Mouse (Mus musculus) lung, embryonic 16.5 days (tissue): ENCODE data around the gene Lrrc39. TPM values are rescaled to one million over a fixed set of nuclear protein-coding genes. Genes with fewer than 3 reads are reported as not detected.
A peak's percentile ranks its signal among the peaks of the same experiment; 100 is the strongest.

ENCODE experiments used
- ATAC-seq: fragments of 200-750 bp; cut with Nextera tagmentation; 2 replicates; pipeline ENCODE4 v1.8.0; 2017; ENCODE audit warnings: low read depth, mild to moderate bottlenecking, moderate library complexity
- H3K27ac ChIP-seq: fragments of 300-500 bp; sonication (generic); 2 replicates; pipeline ENCODE4 v1.5.1; 2014; ENCODE audit warnings: mild to moderate bottlenecking, control low read depth, low read length
- H3K27me3 ChIP-seq: fragments of 300-500 bp; sonication (generic); 2 replicates; pipeline ENCODE4 v1.6.1; 2014; ENCODE audit warnings: low read depth, low read length, mixed read lengths; ENCODE audit not compliant: control insufficient read depth, insufficient read depth
- H3K36me3 ChIP-seq: fragments of 300-500 bp; sonication (generic); 2 replicates; pipeline ENCODE4 v1.6.1; 2014; ENCODE audit warnings: low read length; ENCODE audit not compliant: control insufficient read depth, insufficient read depth
- H3K4me1 ChIP-seq: fragments of 300-500 bp; sonication (generic); replicated peaks from 2 replicates; pipeline ENCODE4 v1.6.1; 2014; ENCODE audit warnings: low read length, mixed read lengths; ENCODE audit not compliant: control insufficient read depth, insufficient read depth
- H3K4me2 ChIP-seq: fragments of 300-500 bp; sonication (generic); 2 replicates; pipeline ENCODE4 v1.6.1; 2014; ENCODE audit warnings: low read depth, low read length, control low read depth
- H3K4me3 ChIP-seq: fragments of 300-500 bp; sonication (generic); 2 replicates; pipeline ENCODE4 v1.5.1; 2014; ENCODE audit warnings: mild to moderate bottlenecking, low read length, control low read depth
- H3K9ac ChIP-seq: fragments of 300-500 bp; sonication (generic); 2 replicates; pipeline ENCODE4 v1.6.1; 2014; ENCODE audit warnings: low read length, control low read depth
- H3K9me3 ChIP-seq: fragments of 300-500 bp; sonication (generic); 2 replicates; pipeline ENCODE4 v1.6.1; 2016; ENCODE audit warnings: low read length; ENCODE audit not compliant: control insufficient read depth
- WGBS: fragments of 180-500 bp; shearing (Covaris S2); extraction: QIAGEN DNeasy Blood & Tissue Kit; methylation state at CpG from one replicate; pipeline ENCODE4 v1.1.7; 2014; 5-methylcytosine and 5-hydroxymethylcytosine counted together
- polyA plus RNA-seq: library from polyadenylated mRNA; unstranded; fragments of >200 nt; fragmentation: Nextera tagmentation; extraction: Ambion mirVana; gene quantifications from 2 replicates; pipeline ENCODE4 v1.2.1, GENCODE M21; 2015

Lrrc39 gene
- polyA plus RNA-seq, 1 experiment from 2014 or later = 0.67 TPM

DNA sequence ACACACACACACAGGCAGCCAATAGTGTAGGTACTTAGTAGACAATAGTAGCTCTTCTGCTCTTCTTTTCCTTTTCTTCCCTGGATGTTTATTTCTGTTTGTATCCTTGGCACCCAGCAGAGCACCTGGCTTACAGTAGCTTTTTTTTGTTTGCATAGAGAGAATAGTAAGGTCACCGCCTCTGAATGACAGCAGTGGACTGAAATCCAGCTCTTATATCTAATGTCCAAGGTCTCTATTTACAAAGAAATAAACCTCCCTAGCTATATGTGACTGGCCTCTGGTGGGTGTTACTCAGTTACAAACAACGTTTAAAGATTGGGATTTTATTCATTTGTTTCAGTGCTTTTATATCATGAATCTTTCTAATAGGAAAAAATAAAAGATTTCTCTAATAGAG lies 36.9 kb downstream of the Lrrc39 start:
- Histone ChIP-seq H3K9ac (no peak overlapping the region), H3K9me3 (no peaks in the 10 kb centered on the region), H3K4me3 (no peak overlapping the region), H3K27me3 (no peaks in the 10 kb centered on the region), H3K36me3 (no peaks in the 10 kb centered on the region), H3K4me1 (peaks cover 2% of the 10 kb centered on the region; the same call in 1 of the 2 replicates), H3K27ac (no peak overlapping the region), H3K4me2 (no peak overlapping the region)
- no peak for ATAC-seq
- 75% methylated on average over 2 of the region's 2 CpGs for WGBS

DNA sequence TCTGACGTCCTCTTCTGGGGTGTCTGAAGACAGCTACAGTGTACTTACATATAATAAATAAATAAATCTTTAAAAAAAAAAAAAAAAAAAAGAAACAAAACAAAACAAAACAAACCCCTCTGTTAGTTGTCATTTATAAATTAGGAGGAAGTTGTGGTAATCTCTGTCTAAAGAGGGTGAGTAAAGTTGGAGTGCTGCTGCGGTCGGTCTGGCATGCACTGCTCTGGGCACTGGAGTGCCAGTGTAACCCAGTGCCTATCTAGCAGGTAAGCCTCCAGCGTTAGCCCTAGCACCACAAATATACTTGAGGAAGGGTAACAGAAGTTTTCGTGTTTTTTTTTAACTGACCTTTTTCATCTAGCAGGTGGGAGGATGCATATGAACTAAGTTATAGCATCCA lies 38.2 kb downstream of the Lrrc39 start:
- no peaks in the 10 kb centered on the region for H3K27me3 ChIP-seq
- H3K4me2 ChIP-seq = no peak overlapping the region
- no peak overlapping the region for H3K27ac ChIP-seq
- peaks cover 1% of the 10 kb centered on the region; the same call in 1 of the 2 replicates for H3K4me1 ChIP-seq
- H3K36me3 ChIP-seq = 0 out of 2 replicates have a peak, but pooled peaks cover 1% of the 10 kb centered on the region
- no peaks in the 10 kb centered on the region for H3K9me3 ChIP-seq
- no peak overlapping the region for H3K4me3 ChIP-seq
- no peak overlapping the region for H3K9ac ChIP-seq
- WGBS = 79% methylated on average over 5 of the region's 5 CpGs
- no peak for ATAC-seq

DNA sequence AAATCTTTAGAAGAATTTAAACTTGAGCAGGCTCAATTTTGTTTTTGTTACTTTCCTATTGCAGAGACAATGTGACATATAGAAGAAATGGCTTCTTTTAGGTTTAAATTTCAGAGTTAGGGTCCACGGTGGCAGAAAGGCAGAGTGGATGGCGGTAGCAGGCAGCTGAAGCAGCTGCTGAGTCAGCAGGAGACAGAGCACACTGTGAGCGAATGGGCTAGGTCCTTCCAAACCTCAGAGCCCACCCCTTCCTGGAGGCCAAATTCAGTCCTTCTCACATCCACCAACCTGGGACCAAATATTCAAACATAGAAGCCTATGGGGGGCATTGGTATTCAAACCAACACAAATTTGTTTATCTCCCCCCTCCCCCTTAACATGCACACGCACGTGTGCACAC lies 39.0 kb downstream of the Lrrc39 start:
- Histone ChIP-seq H3K4me3 (no peak overlapping the region), H3K27ac (no peak overlapping the region), H3K36me3 (0 out of 2 replicates have a peak, but pooled peaks cover 2% of the 10 kb centered on the region), H3K9ac (no peak overlapping the region), H3K4me1 (no peaks in the 10 kb centered on the region), H3K9me3 (no peaks in the 10 kb centered on the region), H3K27me3 (no peaks in the 10 kb centered on the region), H3K4me2 (no peak overlapping the region)
- ATAC-seq = no peak
- 90% methylated on average over 5 of the region's 5 CpGs for WGBS

DNA sequence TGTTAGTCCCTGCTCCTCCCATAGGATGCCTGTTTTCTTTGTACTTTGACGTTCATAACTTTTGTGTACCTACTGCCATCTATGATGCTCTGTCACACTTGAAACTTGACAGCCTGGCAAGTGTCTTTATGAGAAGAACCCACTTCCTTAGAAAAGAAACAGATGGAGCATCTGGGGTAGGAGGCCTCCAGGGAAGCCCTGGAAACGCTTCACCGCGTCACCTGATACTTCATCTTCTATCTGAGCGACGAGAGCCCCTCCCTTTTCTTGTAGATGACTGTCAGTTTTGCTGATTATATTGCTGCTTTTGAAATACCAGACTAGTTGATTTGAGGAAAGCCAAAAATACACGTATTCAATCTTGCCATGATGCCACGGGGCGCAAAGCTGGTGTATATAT lies 41.8 kb downstream of the Lrrc39 start:
- whole genome bisulfite sequencing = 84% methylated on average over 9 of the region's 9 CpGs
- no peak for ATAC-seq
- no peaks in the 10 kb centered on the region for H3K4me1 ChIP-seq
- H3K9me3 ChIP-seq = no peaks in the 10 kb centered on the region
- no peak overlapping the region for H3K4me2 ChIP-seq
- no peaks in the 10 kb centered on the region for H3K27me3 ChIP-seq
- H3K36me3 ChIP-seq = peaks cover 6% of the 10 kb centered on the region; the same call in 1 of the 2 replicates
- H3K9ac ChIP-seq = no peak overlapping the region
- no peak overlapping the region for H3K4me3 ChIP-seq
- H3K27ac ChIP-seq = no peak overlapping the region

DNA sequence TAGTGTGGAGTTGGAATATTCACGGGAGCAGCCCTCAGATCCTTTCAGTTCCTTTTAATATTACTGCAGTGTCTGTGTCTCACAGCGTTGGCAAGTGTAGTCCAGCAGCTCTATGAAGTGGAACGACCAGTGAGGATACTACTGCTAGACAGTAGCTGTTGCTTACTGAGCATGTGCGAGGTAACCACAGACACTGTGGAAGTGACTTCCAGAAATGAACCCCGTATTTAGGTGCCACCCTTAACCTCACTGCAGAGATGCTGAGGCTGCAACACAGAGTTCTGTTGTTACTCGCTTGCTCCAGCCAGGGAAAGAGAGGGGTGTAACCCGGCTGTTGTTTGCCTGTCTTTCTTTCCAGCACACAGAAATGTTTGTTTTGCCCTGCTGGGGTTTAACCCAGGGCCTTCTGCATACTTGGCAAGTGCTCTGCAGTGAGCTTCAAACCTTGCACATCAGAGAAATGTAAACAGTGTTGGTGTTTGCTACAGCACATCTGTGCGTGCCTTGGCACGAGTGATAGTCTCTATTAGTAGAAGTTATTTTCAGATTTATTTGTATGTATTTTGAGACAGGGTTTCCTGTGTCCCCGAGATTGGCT lies 51.6 kb downstream of the Lrrc39 start, which contains the start of gene Trmt13:
Gene Trmt13 (minus strand): TSS at position 293 of the 598 bp plus-strand sequence.
- Histone ChIP-seq H3K4me1 (no peaks in the 10 kb centered on the region; the same call in 1 of the 2 replicates), H3K4me2 (no peak within 1 kb of the TSS), H3K36me3 (peaks cover 17% of the 10 kb centered on the region), H3K4me3 (no peak within 1 kb of the TSS), H3K27ac (0 out of 2 replicates have a peak within 1 kb of the TSS, but pooled peaks have one; percentile 44), H3K9ac (no peak within 1 kb of the TSS), H3K9me3 (no peaks in the 10 kb centered on the region), H3K27me3 (no peaks in the 10 kb centered on the region)
- ATAC-seq = peak; percentile 52
- 48% methylated on average over 10 of the region's 10 CpGs for WGBS

DNA sequence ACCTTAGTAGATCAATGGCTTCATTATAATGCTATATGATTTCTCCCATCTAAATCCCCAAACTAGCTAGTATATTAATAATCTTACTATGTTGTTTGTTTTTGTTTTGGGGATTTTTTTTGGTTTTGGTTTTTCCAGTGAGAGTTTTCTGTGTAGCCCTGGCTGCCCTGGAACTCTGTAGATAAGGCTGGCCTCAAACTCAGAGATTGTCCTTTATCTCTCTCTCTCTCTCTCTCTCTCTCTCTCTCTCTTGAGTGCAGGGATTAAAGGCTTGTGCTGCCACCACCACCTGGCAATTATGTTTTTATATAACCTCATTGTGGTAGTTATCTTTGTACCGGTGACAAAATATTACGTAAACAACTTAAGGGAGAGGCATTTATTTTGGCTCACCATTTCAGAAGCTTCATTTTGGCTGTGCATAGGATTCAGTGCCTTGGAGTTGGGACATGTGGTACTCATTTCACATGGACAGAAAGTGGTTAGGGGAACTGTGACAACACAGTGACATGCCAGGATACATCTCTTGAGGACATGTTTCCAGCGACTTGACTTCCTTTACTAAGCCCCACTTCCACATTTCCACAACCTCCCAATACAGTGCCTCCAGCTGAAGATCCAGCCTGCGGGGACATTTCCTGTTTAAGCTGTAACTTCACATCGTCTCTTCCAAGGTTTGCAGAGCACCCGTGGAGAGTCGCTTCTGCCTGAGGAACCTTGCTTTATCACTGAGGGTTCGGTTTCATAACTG lies 52.7 kb downstream of the Lrrc39 start:
- H3K4me1 ChIP-seq = no peaks in the 10 kb centered on the region; the same call in 1 of the 2 replicates
- H3K27ac ChIP-seq = no peak overlapping the region
- no peak for ATAC-seq
- no peak overlapping the region for H3K9ac ChIP-seq
- H3K9me3 ChIP-seq = no peaks in the 10 kb centered on the region
- H3K36me3 ChIP-seq = peaks cover 14% of the 10 kb centered on the region
- no peaks in the 10 kb centered on the region for H3K27me3 ChIP-seq
- 78% methylated on average over 8 of the region's 8 CpGs for WGBS
- H3K4me3 ChIP-seq = no peak overlapping the region
- no peak overlapping the region for H3K4me2 ChIP-seq

DNA sequence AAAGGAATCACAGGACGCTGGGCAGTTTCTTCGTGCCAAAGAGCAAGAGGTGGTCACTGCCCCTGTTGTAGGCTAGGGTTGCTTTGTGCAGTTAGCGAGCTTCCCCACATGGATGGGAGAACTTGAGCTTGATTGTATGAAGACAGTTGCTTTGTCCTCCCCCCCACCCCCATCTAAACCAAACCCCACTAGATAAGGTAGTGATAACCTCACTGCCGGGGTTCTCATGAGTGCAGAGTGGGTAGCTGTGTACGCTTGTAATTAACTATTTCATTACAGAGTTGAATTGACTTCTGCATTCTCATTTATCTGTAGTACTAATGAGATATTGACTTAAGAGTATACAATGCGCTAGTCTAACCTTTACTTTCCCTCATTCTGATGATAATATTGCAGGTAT lies 56.1 kb downstream of the Lrrc39 start:
- H3K9ac ChIP-seq = no peak overlapping the region
- no peak overlapping the region for H3K4me2 ChIP-seq
- H3K27me3 ChIP-seq = no peaks in the 10 kb centered on the region
- H3K4me1 ChIP-seq = no peaks in the 10 kb centered on the region; the same call in 1 of the 2 replicates
- peaks cover 23% of the 10 kb centered on the region for H3K36me3 ChIP-seq
- no peak for ATAC-seq
- H3K4me3 ChIP-seq = no peak overlapping the region
- no peak overlapping the region for H3K27ac ChIP-seq
- WGBS = 63% methylated on average over 6 of the region's 6 CpGs
- H3K9me3 ChIP-seq = no peaks in the 10 kb centered on the region

DNA sequence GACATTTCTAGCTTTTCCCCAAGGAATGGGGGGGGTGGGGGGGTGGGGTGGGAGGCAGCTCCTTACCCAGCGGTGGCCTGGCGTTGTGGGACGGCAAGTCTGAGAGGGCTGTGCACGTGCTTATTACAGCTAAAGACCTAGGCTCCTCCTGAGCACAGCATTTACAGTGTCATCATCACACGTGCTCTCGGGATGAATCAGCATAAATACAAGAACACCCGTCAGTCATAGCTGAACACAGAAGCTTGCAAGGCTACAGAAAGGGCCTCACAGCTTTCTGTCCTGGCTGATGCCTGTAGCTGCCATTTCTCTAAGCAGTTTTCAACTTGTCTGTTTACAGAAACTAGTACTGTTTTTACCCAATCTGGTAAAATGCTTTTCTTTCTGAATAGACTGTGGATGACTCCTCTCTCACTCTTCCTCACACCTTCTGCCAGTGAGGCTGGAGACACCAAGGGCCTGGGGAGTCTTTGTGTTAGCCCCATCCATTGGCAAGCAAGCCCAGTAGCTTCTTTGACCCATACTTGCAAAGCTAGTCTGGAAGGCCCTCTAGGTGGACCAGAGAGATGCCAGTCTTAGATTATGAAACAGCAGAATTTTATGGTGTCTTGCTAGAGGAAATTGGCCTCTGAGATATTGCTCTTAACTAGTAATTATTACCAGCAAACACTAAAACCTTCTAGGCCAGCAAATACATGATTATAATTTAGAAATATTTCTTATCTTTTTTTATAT lies 58.0 kb downstream of the Lrrc39 start:
- no peak for ATAC-seq
- H3K4me1 ChIP-seq = no peaks in the 10 kb centered on the region
- no peak overlapping the region for H3K27ac ChIP-seq
- 88% methylated on average over 7 of the region's 7 CpGs for WGBS
- no peak overlapping the region for H3K4me2 ChIP-seq
- no peak overlapping the region for H3K4me3 ChIP-seq
- no peaks in the 10 kb centered on the region for H3K27me3 ChIP-seq
- H3K9ac ChIP-seq = no peak overlapping the region
- peaks cover 16% of the 10 kb centered on the region for H3K36me3 ChIP-seq
- no peaks in the 10 kb centered on the region for H3K9me3 ChIP-seq

DNA sequence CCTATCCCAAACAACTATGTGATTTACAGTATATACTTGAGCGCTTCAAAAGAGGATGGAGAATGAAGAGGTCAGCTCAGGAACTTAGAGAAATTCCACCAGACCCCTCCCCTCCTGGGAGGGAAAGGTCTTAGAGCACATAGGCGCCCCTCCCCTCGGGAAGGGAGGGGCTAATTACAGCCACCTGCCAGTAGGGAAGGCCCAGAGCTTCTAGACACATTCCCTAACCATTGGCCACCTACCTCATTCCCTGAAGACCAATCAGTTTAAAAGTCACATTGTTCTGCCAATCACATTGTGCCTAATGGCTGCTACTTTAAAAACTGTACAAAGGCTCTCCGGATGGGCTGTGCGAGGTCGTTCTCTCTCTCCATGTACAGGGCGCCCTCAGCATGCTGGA lies 59.9 kb downstream of the Lrrc39 start:
- Histone ChIP-seq H3K9ac (no peak overlapping the region), H3K27me3 (no peaks in the 10 kb centered on the region), H3K9me3 (no peaks in the 10 kb centered on the region), H3K36me3 (peaks cover 14% of the 10 kb centered on the region), H3K4me1 (no peaks in the 10 kb centered on the region), H3K27ac (no peak overlapping the region), H3K4me3 (no peak overlapping the region), H3K4me2 (no peak overlapping the region)
- ATAC-seq = no peak
- WGBS = 94% methylated on average over 7 of the region's 7 CpGs
